Mouse (Mus musculus) layer of hippocampus, adult 2 months (tissue): Measurements from ENCODE around the gene Mettl15. TPM values are rescaled to one million over a fixed set of nuclear protein-coding genes. Genes with fewer than 3 reads are reported as not detected.
"Not testable (repeated sequence)": the region's sequence is repeated elsewhere in the genome, so short reads cannot be mapped to it uniquely, and the experiment has no call there.

Source experiments
- DNase-seq, 2 experiments: peaks; one replicate each; pipeline ENCODE4 v3.0.0; 2022; ENCODE audit warnings: low spot score in 2 of 2
- H3K27ac ChIP-seq: fragments of 200-600 bp; 2 replicates; pipeline ENCODE4 v1.8.1; 2022
- H3K4me3 ChIP-seq: fragments of 200-600 bp; 2 replicates; pipeline ENCODE4 v1.8.1; 2022; ENCODE audit warnings: mild to moderate bottlenecking
- CTCF ChIP-seq: fragments of 200-600 bp; conservative IDR thresholded peaks from 2 replicates; pipeline ENCODE4 v1.8.1; 2022; ENCODE audit warnings: antibody characterized with exemption, mild to moderate bottlenecking, moderate library complexity
- total RNA-seq, 2 experiments: library from RNA; stranded (reverse); gene quantifications; 2 replicates each; pipeline ENCODE4 v1.2.3; 2021

Gene Mettl15
- total RNA-seq, 2 experiments from 2014 or later: 7.3 to 8.4 TPM

DNA sequence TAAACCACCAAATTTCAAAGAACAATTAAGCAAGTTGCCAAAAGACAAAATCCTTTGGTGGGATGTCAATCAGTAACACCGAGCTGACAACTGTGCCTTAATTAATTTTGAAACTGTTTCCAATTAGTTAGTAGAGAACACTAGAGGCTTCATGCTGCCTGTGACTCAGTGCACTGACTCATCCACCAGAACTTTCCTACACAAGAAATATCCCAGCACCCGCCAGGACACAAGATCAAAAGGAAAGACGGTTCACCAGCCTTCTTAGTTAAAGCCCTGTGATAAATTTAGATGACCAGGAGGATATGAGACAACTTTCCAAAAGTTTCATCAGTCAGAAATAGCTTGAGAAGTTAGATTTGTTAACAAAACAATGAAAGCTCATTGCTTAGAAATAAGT lies 38.6 kb downstream of the Mettl15 start:
- Histone ChIP-seq H3K4me3 (no peak overlapping the region), H3K27ac (no peak overlapping the region)
- TF ChIP-seq CTCF: no peak
- peak in 1 of 2 experiments; percentile 15 for DNase-seq

DNA sequence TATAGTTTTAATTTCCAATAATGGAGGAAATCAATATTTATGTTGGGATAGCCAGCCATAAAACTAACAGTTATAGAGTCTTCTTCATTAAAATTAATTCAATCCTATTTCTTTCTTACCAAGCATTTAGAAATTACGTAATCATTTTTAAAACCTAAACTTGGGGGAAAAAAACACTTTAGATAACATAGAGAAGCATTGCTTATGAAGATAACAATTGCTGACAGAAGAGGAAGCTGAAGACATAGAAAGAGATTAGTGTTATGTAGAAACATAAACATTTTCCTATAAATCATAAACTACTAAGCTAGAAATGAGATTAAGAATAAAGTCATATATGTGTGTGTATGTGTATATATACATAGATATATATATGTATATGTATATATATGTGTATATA lies 44.8 kb downstream of the Mettl15 start:
- TF ChIP-seq CTCF: no peak
- Histone ChIP-seq H3K27ac (no peak overlapping the region), H3K4me3 (no peak overlapping the region)
- DNase-seq: no peak

DNA sequence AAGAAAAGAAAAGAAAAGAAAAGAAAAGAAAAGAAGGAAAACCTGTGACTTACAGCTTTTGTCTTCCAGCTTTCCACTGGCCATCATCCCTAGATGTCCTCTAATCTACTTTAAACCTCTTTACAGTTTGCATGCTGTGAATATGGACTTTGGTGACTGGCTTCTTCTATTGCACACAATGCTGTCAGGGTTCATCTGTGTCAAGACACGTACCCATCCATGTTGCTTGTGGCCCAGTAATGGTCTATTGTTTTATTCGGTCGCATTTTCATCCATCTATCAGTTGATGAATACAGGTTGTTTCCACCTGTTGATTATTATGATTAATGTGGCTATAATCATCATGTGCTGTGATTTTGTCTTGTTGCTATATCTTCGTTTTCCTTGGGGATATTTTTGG lies 46.7 kb downstream of the Mettl15 start:
- no peak for DNase-seq
- H3K27ac ChIP-seq: no peak overlapping the region
- H3K4me3 ChIP-seq: no peak overlapping the region
- no peak for TF ChIP-seq CTCF

DNA sequence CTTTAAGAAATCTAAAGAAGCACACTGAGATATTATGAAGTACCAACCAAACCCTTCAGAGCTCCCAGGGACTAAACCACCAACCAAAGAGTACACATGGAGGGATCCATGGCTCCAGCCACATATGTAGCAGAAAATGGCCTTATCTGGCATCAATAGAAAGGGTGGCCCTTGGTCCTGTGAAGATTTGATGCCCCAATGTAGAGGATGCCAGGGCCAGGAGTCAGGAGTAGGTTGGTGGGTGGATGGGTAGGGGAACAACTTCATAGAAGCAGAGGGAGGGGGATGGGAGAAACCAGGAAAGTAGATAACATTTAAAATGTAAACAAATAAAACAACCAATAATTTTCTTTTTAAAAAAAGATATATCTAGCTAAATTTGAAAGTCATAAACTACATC lies 50.1 kb downstream of the Mettl15 start:
- TF ChIP-seq CTCF: no peak
- no peak for DNase-seq
- H3K4me3 ChIP-seq: no peak overlapping the region
- H3K27ac ChIP-seq: no peak overlapping the region

DNA sequence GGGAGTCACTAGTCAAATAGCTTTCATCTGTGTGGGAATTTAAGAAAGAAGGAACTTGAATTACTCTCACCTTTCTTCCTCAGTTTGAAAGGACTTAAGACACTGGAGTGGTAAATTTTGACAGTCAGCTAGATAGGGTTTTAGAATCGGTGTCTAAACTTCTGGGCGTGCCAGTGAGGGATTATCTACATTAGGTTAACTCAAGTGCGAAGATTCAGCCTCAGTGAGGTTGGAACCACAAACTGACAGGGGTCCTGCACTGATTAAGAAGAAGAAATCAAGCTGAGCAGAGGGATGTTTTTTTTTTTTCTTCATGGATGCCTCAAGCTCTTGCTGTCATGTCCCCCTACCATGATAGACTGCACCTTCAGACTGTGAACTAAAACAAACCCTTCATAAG lies 53.4 kb downstream of the Mettl15 start:
- TF ChIP-seq CTCF: no peak

DNA sequence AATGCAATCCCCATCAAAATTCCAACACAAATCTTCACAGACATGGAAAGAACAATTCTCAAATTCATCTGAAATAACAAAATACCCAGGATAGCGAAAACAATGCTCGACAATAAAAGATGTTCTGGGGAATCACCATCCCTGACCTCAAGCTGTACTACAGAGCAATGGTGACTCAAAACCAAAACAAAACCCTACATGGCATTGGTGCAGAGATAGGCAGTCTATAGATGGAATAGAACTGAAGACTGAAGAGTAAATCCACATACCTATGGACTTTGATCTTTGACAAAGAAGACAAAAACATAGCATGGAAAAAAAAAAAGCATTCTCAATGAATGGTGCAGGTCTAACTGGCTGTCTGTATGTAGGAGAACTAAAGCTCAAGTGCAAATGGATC lies 59.1 kb downstream of the Mettl15 start:
- Histone ChIP-seq H3K27ac (no peak overlapping the region), H3K4me3 (no peak overlapping the region)
- no peak for TF ChIP-seq CTCF

More for the DNA sequence above, 53.4 kb downstream of the Mettl15 start:
- no peak overlapping the region for H3K4me3 ChIP-seq
- DNase-seq: no peak
- no peak overlapping the region for H3K27ac ChIP-seq

DNA sequence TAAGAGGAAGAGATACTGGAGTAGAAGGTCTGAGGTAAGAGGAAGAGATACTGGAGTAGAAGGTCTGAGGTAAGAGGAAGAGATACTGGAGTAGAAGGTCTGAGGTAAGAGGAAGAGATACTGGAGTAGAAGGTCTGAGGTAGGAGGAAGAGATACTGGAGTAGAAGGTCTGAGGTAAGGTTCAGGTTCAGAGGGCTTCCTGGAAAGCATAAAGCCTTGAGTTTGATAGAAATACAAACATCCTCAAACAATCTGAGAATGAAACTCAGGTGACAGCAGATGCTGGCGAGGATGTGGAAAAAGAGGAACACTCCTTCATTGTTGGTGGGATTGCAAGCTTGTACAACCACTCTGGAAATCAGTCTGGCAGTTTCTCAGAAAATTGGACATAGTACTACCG lies 63.9 kb downstream of the Mettl15 start:
- not testable (repeated sequence) for H3K4me3 ChIP-seq, H3K27ac ChIP-seq, DNase-seq

More for the DNA sequence above, 59.1 kb downstream of the Mettl15 start:
- no peak for DNase-seq

DNA sequence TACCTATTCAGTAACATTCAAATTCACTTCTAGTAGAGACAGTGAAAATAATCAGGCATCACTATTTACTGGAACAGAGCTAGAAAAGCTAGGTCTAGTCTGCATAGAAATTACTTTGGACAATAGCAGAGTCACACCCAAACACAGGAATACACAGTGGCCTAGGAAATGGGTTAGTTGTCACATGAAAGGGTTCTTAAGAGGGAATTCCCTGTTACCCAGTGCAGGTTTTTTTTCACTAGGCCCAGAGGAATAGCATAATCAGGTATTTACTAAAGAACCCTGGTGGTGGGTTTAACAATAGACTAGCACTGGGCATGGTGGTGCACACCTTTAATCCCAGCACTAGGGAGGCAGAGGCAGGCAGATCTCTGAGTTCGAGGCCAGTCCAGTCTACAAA lies 69.9 kb downstream of the Mettl15 start:
- H3K27ac ChIP-seq: not testable (repeated sequence)

DNA sequence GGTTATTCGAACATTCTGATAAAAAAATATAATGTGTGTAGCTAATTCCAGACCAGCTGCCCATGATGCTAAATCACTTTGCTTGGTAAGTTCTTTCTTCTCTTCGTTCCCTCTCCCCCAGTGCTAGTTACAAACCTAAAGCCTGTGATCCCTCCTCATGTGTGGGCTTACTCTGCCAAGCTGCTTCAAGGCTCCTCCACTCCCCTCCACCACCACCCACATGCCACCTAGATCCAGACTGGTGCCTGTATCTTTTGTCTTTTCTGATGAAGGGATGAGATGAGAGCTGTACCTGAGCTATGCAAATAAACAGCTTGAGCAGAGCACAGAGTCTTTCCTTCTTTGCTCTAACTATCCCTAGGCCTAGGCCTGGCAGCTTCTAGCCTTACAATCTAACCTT lies 72.5 kb downstream of the Mettl15 start:
- H3K27ac ChIP-seq: no peak overlapping the region
- no peak for TF ChIP-seq CTCF
- DNase-seq: no peak
- H3K4me3 ChIP-seq: no peak overlapping the region

More for the DNA sequence above, 69.9 kb downstream of the Mettl15 start:
- DNase-seq, H3K4me3 ChIP-seq: not testable (repeated sequence)

DNA sequence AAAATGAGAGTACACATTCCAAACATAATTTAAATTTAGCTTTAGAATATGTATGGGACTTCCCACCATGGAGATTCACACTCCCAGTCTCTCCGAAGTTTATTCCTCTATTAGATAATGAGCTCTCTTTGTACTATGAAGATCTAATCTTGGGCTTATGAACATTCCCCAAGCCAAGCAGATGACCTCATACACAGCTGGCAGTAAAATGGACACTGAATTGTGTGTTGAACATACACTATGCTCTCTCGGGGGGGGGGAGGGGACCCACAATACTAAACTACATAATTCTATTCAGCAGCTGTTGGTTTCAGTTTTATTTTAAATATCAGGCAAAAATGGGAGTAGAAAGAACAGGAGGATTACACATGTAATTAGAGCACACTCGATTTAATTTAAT lies 97.6 kb downstream of the Mettl15 start:
- Histone ChIP-seq H3K4me3 (no peak overlapping the region), H3K27ac (no peak overlapping the region)
- DNase-seq: no peak
- TF ChIP-seq CTCF: no peak

DNA sequence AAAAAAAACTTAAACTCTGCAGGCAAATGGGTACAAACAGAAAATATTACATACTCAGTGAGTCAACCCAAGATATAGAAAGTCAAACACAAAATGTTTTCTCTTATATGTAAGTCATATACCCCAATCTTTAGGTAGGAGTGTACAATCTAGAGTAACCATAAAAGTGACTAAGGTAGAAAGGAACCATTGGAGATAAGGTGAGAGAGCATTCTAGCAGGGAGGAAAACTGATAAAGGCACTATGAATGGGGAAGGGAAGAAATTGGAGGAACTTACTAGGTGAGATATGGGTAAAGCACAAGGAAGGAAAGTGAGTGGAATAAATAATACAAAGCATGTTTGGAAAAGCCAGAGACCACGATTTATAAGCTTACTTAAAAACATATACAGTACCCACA lies 122.0 kb downstream of the Mettl15 start:
- TF ChIP-seq CTCF: no peak
- no peak overlapping the region for H3K27ac ChIP-seq
- no peak overlapping the region for H3K4me3 ChIP-seq

DNA sequence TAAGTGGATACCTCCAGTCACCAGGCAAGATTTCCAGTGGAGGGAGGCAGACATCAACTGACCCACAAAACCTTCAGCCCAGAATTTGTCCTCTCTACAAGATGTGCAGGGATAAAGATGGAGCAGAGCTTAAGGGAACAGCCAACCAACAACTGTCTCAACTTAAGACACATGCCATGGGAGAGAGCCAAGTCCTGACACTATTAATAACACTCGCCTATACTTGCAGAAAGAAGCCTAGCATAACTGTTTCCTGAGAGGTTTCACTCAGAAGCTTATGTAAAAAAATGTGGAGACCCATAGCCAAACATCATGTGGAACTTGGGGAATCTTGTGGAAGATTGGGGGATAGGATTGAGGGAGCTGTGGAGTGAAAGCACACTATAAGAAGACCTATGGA lies 124.4 kb downstream of the Mettl15 start:
- no peak overlapping the region for H3K4me3 ChIP-seq
- no peak overlapping the region for H3K27ac ChIP-seq
- no peak for DNase-seq
- no peak for TF ChIP-seq CTCF

More for the DNA sequence above, 122.0 kb downstream of the Mettl15 start:
- DNase-seq: no peak

DNA sequence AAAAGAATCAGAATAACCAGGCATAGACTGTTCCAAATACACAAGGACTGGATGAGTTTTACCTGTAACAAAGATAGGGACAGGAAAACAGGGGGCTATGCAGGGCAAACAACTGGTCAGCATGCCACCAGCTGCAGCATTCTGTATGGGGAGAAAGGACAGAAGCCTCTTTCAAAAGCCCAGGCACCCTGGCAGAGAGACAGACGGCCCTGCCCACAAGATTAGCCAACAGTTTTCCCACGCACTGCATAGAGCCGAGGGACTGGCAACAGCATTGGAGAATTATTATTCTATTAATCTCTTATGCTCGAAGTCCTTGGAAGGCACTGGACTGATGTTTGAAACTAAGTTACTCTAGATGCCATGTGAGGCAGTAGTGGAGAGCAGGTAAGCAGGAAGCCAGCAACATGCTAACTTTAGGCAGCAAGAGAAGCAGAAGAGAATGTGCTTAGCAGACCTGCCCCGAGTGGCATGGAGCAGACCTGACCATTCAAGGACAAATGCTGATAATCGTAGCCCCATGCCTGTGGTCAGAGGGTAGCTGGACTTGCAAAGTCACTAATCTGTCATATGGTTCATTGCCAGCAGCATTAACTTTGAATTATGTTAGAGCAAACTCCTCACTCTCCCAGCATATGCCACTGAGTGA lies 127.0 kb downstream of the Mettl15 start:
- Histone ChIP-seq H3K27ac (peak overlapping the region; percentile 37), H3K4me3 (no peak overlapping the region)
- DNase-seq: peak; percentile 11 to 12
- TF ChIP-seq CTCF: no peak

DNA sequence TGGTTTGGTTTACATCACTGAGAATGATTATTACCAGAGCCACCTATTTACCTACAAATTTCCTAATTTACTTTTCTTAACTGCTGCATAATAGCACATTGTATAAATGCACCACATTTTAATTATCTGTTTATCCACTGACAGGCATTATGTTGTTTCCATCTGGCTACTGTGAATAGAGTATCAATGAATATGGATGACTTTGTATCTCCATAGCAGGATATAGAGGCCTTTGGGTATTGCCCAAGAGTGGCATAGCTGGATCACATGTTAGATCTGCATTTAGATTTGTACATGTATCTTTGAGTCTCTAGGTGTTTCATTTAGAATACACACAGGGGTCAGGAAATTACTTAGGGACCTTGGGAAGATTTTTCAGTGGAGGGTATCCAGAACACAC lies 133.3 kb downstream of the Mettl15 start:
- Histone ChIP-seq H3K27ac (no peak overlapping the region), H3K4me3 (no peak overlapping the region)
- no peak for DNase-seq
- no peak for TF ChIP-seq CTCF

DNA sequence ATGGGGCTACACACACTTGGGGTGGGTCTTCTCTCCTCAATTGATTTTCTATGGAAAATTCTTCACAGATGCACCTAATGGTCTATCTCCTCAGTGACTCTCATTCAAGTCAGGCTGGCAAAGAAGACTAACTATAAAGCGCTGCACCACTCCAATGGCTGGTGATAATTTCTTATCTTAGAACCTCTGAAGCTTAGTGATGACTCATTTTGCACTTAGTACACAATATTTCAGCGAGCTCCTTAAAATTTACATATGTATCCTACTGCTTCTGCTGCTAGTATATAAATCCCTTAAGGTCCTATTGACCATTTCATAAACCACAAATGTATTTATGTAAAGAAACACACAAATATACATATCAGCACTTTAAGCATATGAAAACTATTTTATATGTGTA lies 136.1 kb downstream of the Mettl15 start:
- no peak for TF ChIP-seq CTCF
- Histone ChIP-seq H3K27ac (no peak overlapping the region), H3K4me3 (no peak overlapping the region)
- no peak for DNase-seq
